Mouse (Mus musculus): ENCODE results near the gene H60b. TPM values are rescaled to one million over a fixed set of nuclear protein-coding genes. Genes with fewer than 3 reads are reported as not detected.
"Not testable (repeated sequence)": the region's sequence is repeated elsewhere in the genome, so short reads cannot be mapped to it uniquely, and the experiment has no call there.

Gene H60b
- polyA plus RNA-seq, 1 experiment from 2014 or later: 0.67 TPM

DNA sequence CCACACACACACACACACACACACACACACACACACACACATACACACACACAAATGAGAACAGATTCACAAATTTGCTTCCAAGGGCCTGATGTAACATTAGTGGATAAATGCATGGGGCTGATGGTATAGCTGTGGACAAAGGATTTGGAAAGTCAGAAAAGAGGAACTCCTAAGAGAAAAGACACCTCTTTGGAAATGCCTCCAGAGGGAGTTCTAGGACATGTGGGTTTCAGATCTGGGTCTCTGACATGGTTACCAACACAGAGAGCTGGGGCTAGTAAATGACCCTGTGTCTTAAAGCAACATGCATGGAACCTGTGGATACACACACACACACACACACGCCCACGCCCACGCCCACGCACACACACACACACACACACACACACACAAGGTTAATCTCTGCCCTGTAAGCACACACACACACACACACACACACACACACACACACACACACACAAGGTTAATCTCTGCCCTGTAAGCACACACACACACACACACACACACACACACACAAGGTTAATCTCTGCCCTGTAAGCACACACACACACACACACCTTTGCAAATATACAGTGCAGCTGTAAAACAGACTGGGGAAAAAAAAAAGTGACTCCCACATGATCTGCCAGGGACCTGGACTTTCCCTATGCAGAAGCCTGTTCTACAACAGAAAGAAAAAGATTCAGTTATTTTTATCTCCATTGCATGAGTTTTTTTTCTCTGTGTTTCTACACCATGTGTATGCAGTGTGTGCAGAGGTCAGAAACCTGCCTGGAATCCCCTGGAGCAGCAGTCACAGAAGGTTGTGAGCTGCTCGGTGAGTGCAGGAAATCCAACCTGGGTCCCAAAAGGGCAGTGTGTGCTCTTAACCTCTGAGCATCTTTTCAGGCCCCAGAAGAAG, 14.3 kb downstream of the H60b start:
- H3K4me2 ChIP-seq: peak overlapping the region; percentile 22; the same call in 1 of the 2 replicates
- H3K27me3 ChIP-seq; ATAC-seq (ENCODE audit: insufficient number of reproducible peaks, low FRiP score, low TSS enrichment, low read depth); H3K4me1 ChIP-seq; H3K4me3 ChIP-seq; H3K27ac ChIP-seq; H3K9ac ChIP-seq; H3K9me3 ChIP-seq; H3K36me3 ChIP-seq: not testable (repeated sequence)
- WGBS: 40% methylated on average over 1 of the region's 5 CpGs

- not testable (repeated sequence) for H3K4me1 ChIP-seq, H3K27me3 ChIP-seq, H3K4me3 ChIP-seq, H3K36me3 ChIP-seq, H3K9ac ChIP-seq, H3K27ac ChIP-seq, H3K9me3 ChIP-seq
- peak overlapping the region; percentile 22; the same call in 1 of the 2 replicates for H3K4me2 ChIP-seq
- peak; percentile 58; the same call in 1 of the 2 replicates for ATAC-seq (ENCODE audit: insufficient number of reproducible peaks, low FRiP score, low TSS enrichment, low read depth)
- 14% methylated on average over 13 of the region's 17 CpGs for WGBS
Measured at GRCm38 (mm10) chr10:22173335-22174189, 15.2 kb downstream of the H60b start.

DNA sequence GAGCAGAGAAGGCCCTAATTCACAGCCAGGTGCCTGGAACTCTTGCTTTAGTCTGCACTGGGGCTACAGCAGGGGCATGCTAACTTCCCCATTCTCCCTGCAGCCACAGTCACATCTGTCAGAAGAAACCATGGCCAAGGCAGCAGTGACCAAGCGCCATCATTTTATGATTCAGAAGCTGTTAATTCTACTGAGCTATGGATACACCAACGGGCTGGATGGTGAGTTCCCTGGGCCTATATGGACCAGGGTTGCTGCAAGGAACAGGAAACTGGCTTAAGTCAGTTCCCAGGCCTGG, 15.8 kb downstream of the H60b start:
- H3K36me3 ChIP-seq; ATAC-seq (ENCODE audit: insufficient number of reproducible peaks, low FRiP score, low TSS enrichment, low read depth): not testable (repeated sequence)
- WGBS: 75% methylated on average over 2 of the region's 2 CpGs

DNA sequence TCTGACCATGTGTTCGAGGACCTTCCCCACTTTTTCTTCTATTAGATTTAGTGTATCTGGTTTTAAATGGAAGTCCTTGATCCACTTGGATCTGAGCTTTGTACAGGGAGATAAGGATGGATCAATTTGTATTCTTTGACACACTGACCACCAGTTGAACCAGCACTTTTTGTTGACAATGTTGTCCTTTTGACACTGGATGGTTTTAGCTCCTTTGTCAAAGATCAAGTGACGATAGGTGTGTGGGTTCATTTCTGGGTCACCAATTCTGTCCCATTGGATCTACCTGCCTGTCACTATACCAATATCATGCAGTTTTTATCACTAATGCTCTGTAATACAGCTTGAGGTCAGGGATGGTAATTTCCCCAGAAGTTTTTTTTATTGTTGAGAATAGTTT, 18.1 kb downstream of the H60b start:
- H3K27ac ChIP-seq; H3K4me2 ChIP-seq; H3K4me1 ChIP-seq; ATAC-seq (ENCODE audit: insufficient number of reproducible peaks, low FRiP score, low TSS enrichment, low read depth); H3K36me3 ChIP-seq; H3K9me3 ChIP-seq; H3K4me3 ChIP-seq; H3K27me3 ChIP-seq; H3K9ac ChIP-seq: not testable (repeated sequence)
- 72% methylated on average over 2 of the region's 2 CpGs for WGBS

More for the DNA sequence above, 15.8 kb downstream of the H60b start:
- H3K9me3 ChIP-seq, H3K9ac ChIP-seq, H3K27me3 ChIP-seq, H3K4me2 ChIP-seq, H3K27ac ChIP-seq, H3K4me1 ChIP-seq, H3K4me3 ChIP-seq: not testable (repeated sequence)

DNA sequence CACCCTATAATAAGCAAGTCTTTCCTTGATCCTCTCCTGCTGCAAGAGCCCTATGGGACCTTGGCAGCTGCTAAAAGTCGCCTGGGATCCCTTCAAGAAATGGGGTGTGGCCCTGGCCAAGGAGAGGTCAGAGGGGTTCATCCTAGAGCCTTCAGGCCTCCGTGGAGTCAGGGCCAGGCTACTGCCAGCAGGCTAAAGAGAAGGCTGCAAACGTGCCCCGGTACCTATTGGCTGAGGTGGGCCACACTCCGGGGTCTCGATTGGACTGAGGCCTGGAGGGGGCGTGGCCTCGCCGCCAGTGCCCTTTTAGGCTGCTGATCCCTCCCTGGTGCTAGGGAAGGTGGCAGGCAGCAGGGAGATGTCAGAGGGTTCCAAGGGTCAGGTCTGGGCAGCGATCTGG, 32.6 kb downstream of the H60b start:
- H3K9ac ChIP-seq; H3K4me2 ChIP-seq; H3K36me3 ChIP-seq; H3K27ac ChIP-seq; H3K27me3 ChIP-seq; ATAC-seq (ENCODE audit: insufficient number of reproducible peaks, low FRiP score, low TSS enrichment, low read depth); H3K4me1 ChIP-seq; H3K4me3 ChIP-seq; H3K9me3 ChIP-seq: not testable (repeated sequence)
- under 1% methylated on average over 8 of the region's 10 CpGs for WGBS

GRCm38 (mm10) chr10:22201352-22201751, 43.0 kb downstream of the H60b start:
- H3K9ac ChIP-seq; H3K4me1 ChIP-seq; H3K27ac ChIP-seq; ATAC-seq (ENCODE audit: insufficient number of reproducible peaks, low FRiP score, low TSS enrichment, low read depth); H3K4me3 ChIP-seq; H3K4me2 ChIP-seq; H3K9me3 ChIP-seq; H3K27me3 ChIP-seq; H3K36me3 ChIP-seq: not testable (repeated sequence)
- WGBS: 92% methylated on average over 2 of the region's 3 CpGs

DNA sequence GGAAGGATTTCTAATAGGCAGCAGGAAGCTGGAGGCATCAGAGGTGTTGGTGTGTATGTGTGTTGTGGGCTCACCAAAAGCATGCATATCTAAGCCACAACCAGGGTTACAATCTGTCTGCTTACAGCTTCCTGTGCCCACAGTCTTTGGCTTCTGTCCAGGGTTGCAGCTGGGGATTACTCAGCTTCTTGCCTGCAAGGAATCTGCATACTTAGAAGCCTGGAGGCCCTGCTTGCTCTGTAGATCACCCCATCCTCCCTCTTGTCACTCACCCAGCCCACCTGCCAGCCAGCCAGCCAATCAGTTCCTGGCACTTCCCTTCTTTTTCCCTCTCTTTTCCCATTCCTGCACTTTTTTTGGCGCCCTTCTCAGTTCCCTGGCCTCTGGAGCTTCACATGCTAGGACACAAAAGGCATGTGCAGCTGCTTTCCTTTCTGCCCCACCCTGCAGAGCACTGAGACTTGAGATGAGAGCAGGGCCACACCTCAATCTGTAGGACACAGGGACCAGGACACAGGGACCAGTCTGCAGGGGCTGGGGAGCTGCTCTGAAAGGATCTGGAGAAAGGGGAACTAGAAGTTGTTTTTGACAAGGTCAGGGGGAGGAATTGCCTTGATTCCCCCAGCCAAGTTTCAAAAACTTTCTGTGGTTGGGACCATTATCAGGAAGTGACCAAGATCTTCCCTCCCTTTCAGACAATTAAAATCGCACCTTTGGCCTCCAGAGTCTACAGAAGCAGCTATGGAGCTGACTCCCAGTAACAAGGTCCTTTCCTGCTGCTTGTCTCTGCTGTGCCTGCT, 44.6 kb downstream of the H60b start:
- not testable (repeated sequence) for H3K4me1 ChIP-seq, H3K27ac ChIP-seq, H3K9ac ChIP-seq, H3K9me3 ChIP-seq, H3K27me3 ChIP-seq, H3K4me2 ChIP-seq, H3K4me3 ChIP-seq, H3K36me3 ChIP-seq
- 0 out of 2 replicates have a peak, but pooled peaks have one; percentile 55 for ATAC-seq (ENCODE audit: insufficient number of reproducible peaks, low FRiP score, low TSS enrichment, low read depth)
- no CpG with 5 or more reads among the region's 2 CpGs for WGBS

DNA sequence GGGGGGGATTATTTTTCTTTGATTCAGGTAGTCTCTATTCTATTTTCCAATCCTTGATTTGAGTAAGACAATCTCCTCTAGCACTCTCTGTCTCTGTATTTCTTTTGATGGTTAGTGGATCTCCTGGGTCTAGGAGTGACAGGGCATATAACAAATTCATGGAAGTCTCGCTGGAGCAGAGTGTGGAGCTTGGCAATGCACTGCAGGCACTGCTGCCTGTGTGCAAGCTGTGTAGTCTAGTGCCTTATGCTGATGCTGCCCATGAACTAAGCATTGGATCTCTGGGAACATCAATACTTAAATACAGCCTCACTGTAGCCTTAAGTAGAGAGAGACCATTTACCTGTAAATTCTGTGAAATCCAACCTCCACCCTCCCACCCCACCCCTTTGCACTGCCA, 48.1 kb downstream of the H60b start:
- not testable (repeated sequence) for H3K27ac ChIP-seq; H3K4me2 ChIP-seq; H3K9ac ChIP-seq; H3K9me3 ChIP-seq; H3K36me3 ChIP-seq; H3K27me3 ChIP-seq; H3K4me3 ChIP-seq; H3K4me1 ChIP-seq; ATAC-seq (ENCODE audit: insufficient number of reproducible peaks, low FRiP score, low TSS enrichment, low read depth)
- WGBS: 62% methylated on average over 1 of the region's 1 CpGs

DNA sequence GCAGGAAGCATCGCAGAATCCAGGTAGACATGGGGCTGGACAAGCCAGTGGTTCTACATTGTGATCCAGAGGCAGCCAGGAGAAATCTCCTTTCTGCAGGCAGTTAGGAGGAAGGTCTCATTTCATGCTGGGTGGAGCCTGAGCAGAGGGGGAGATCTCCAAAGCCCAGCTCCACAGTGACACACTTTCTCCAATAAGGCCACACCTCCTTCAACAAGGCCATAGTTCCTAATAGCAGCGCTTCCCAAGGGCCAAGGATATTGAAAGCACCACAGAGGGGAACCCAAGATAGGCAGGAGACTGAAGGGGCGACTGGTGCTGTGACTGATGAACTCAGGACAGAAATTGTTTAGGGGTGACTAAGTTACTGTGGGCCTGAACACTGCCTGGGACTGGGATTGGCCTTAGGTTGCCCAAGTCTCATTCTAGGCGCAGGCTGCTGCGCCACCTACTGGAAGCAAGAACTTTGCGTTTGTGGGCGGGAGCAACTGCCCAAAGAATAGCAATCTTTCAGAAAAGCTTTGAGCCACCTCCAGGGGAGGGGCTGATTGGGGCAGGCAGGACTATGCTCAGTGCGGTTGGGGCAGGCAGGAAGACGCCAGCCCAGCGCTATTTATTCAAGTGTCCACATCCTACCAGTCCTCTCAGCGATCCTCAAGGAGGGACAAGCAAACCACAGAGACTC, 53.8 kb downstream of the H60b start:
- H3K4me1 ChIP-seq, H3K4me3 ChIP-seq, H3K9ac ChIP-seq, H3K4me2 ChIP-seq, H3K27me3 ChIP-seq, H3K9me3 ChIP-seq, H3K36me3 ChIP-seq, H3K27ac ChIP-seq: not testable (repeated sequence)
- ATAC-seq (ENCODE audit: insufficient number of reproducible peaks, low FRiP score, low TSS enrichment, low read depth): 0 out of 2 replicates have a peak, but pooled peaks have one; percentile 45
- 4% methylated on average over 9 of the region's 11 CpGs for WGBS

DNA sequence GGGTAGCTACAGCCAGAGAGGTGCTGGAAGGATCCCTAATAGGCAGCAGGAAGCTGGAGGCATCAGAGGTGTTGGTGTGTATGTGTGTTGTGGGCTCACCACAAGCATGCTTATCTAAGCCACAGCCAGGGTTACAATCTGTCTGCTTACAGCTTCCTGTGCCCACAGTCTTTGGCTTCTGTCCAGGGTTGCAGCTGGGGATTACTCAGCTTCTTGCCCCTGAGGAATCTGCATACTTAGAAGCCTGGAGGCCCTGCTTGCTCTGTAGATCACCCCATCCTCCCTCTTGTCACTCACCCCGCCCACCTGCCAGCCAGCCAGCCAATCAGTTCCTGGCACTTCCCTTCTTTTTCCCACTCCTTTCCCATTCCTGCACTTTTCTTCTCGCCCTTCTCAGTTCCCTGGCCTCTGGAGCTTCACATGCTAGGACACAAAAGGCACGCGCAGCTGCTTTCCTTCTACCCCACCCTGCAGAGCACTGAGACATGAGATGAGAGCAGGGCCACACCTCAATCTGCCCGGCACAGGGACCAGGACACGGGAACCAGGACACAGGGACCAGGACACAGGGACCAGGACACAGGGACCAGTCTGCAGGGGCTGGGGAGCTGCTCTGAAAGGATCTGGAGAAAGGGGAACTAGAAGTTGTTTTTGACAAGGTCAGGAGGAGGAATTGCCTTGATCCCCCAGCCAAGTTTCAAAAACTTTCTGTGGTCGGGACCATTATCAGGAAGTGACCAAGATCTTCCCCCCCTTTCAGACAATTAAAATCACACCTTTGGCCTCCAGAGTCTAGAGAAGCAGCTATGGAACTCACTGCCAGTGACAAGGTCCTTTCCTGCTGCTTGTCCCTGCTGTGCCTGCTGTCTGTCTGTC, 65.3 kb downstream of the H60b start:
- peak; percentile 40; the same call in 1 of the 2 replicates for ATAC-seq (ENCODE audit: insufficient number of reproducible peaks, low FRiP score, low TSS enrichment, low read depth)
- H3K4me3 ChIP-seq, H3K4me2 ChIP-seq, H3K9me3 ChIP-seq, H3K4me1 ChIP-seq, H3K27me3 ChIP-seq, H3K36me3 ChIP-seq, H3K9ac ChIP-seq, H3K27ac ChIP-seq: not testable (repeated sequence)
- WGBS: no CpG with 5 or more reads among the region's 7 CpGs

DNA sequence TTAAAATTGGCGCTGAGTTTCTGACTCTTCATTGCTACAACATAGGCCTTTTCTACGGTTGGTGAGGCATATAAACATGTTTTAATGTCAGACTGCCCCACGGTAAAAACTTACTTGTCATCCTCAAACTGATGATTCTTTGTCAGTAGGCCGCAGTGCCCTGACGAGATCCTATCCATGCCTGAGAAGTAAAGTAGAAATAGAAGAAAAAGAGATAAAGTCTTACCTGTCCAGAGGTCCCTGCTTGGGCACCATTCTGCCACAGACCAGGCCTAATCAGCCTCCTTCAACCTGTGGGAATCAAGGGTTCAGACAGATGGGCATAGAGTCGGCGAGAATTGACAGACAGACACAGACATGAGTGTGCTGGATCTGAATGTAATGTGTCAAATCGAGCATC, 106.7 kb downstream of the H60b start:
- Histone ChIP-seq H3K27ac (no peak overlapping the region), H3K4me1 (no peaks in the 10 kb centered on the region), H3K4me2 (no peak overlapping the region), H3K36me3 (no peaks in the 10 kb centered on the region), H3K4me3 (no peak overlapping the region), H3K9me3 (no peaks in the 10 kb centered on the region), H3K27me3 (no peaks in the 10 kb centered on the region), H3K9ac (no peak overlapping the region)
- ATAC-seq (ENCODE audit: insufficient number of reproducible peaks, low FRiP score, low TSS enrichment, low read depth): no peak
- 92% methylated on average over 8 of the region's 8 CpGs for WGBS
